Mouse (Mus musculus) embryonic fibroblast, embryonic 13.5 days (primary cell): ENCODE results near the gene Vps37d.
A peak's percentile ranks its signal among the peaks of the same experiment; 100 is the strongest.

Source experiments
- CTCF ChIP-seq: IDR thresholded peaks from 2 replicates; pipeline ENCODE4 v1.5.1; 2011; ENCODE audit warnings: mild to moderate bottlenecking, control low read depth, low read length, moderate library complexity, borderline replicate concordance; ENCODE audit not compliant: insufficient read depth
- POLR2A ChIP-seq: IDR thresholded peaks from 2 replicates; pipeline ENCODE4 v1.6.1; 2011; ENCODE audit warnings: low read depth, mild to moderate bottlenecking, control low read depth, low read length, moderate library complexity

GRCm38 (mm10) chr5:135107521-135108501 is 29.7 kb upstream of the Vps37d start:
- TF ChIP-seq CTCF (peak; percentile 65; the same call in 1 of the 2 replicates), POLR2A (no peak)
